Mouse (Mus musculus): ENCODE results near the gene Gtf2ird2.

Gtf2ird2 gene

GRCm38 (mm10) chr5:134271421-134271820, 87.6 kb downstream of the Gtf2ird2 start:
- no peak for DNase-seq

- no peak for DNase-seq
Observed at GRCm38 (mm10) chr5:134272761-134273160, 88.9 kb downstream of the Gtf2ird2 start.

- no peak for DNase-seq
Observed at GRCm38 (mm10) chr5:134273761-134274160, 89.9 kb downstream of the Gtf2ird2 start.
